Mouse (Mus musculus): ENCODE measurements around the gene Ppp2r1b. TPM values are rescaled to one million over a fixed set of nuclear protein-coding genes. Genes with fewer than 3 reads are reported as not detected.
A peak's percentile ranks its signal among the peaks of the same experiment; 100 is the strongest.

Ppp2r1b gene
- polyA plus RNA-seq, 1 experiment, result 56.4 TPM

GRCm38 (mm10) chr9:50849755-50850154, 4.7 kb downstream of the Ppp2r1b start:
- H3K4me3 ChIP-seq (ENCODE audit: low read depth, low read length), result no peak overlapping the region
- H3K27me3 ChIP-seq (ENCODE audit: control insufficient read depth, insufficient read depth, low read length, poor library complexity, severe bottlenecking), result no peaks in the 10 kb centered on the region
- H3K36me3 ChIP-seq (ENCODE audit: control insufficient read depth, insufficient read depth, low read length, poor library complexity, severe bottlenecking), result no peaks in the 10 kb centered on the region
- no peak overlapping the region for H3K9ac ChIP-seq (ENCODE audit: low read depth, poor library complexity, severe bottlenecking)
- H3K9me3 ChIP-seq (replicated peaks; ENCODE audit: control insufficient read depth, insufficient read depth, low read length, poor library complexity, severe bottlenecking), result no peaks in the 10 kb centered on the region
- peaks cover 2% of the 10 kb centered on the region for H3K4me1 ChIP-seq (ENCODE audit: control insufficient read depth, insufficient read depth, low read length)
- no peak overlapping the region for H3K27ac ChIP-seq (ENCODE audit: insufficient read depth, low read length)
- TF ChIP-seq POLR2A (IDR thresholded peaks at IDR 0.05; ENCODE audit: insufficient read depth, low read length) (no peak), EP300 (IDR thresholded peaks at IDR 0.05; ENCODE audit: insufficient read depth, low read depth, low read length) (no peak), CTCF (IDR thresholded peaks at IDR 0.05; ENCODE audit: low read depth, low read length) (no peak)

DNA sequence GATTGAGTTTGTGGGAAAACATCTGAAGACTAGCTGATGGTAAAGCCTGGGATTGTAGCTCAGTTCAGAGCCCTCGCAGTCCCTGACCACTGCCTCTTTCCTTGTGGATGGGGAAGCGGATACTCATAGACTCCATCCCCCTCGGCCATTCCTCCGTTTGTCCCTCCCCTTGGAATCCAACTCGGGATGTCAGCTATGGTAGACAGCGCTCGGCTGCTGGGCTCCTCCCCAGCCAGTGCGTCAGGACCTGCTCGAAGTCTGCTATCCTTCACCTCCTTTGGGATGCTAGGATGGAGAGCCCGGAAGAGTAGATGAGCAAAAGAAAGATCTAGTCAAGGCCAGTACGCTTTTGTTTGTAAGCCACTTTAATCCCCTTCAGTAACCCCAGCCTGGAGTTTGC, 5.2 kb downstream of the Ppp2r1b start:
- H3K9me3 ChIP-seq (replicated peaks; ENCODE audit: control insufficient read depth, insufficient read depth, low read length, poor library complexity, severe bottlenecking), result no peaks in the 10 kb centered on the region
- TF ChIP-seq POLR2A (IDR thresholded peaks at IDR 0.05; ENCODE audit: insufficient read depth, low read length) (no peak), CTCF (IDR thresholded peaks at IDR 0.05; ENCODE audit: low read depth, low read length) (no peak), EP300 (IDR thresholded peaks at IDR 0.05; ENCODE audit: insufficient read depth, low read depth, low read length) (no peak)
- H3K27ac ChIP-seq (ENCODE audit: insufficient read depth, low read length), result no peak overlapping the region
- H3K27me3 ChIP-seq (ENCODE audit: control insufficient read depth, insufficient read depth, low read length, poor library complexity, severe bottlenecking), result no peaks in the 10 kb centered on the region
- H3K4me1 ChIP-seq (ENCODE audit: control insufficient read depth, insufficient read depth, low read length), result peaks cover 2% of the 10 kb centered on the region
- H3K36me3 ChIP-seq (ENCODE audit: control insufficient read depth, insufficient read depth, low read length, poor library complexity, severe bottlenecking), result no peaks in the 10 kb centered on the region
- no peak overlapping the region for H3K4me3 ChIP-seq (ENCODE audit: low read depth, low read length)
- H3K9ac ChIP-seq (ENCODE audit: low read depth, poor library complexity, severe bottlenecking), result no peak overlapping the region

- TF ChIP-seq POLR2A (IDR thresholded peaks at IDR 0.05; ENCODE audit: insufficient read depth, low read length) (no peak), EP300 (IDR thresholded peaks at IDR 0.05; ENCODE audit: insufficient read depth, low read depth, low read length) (no peak), CTCF (IDR thresholded peaks at IDR 0.05; ENCODE audit: low read depth, low read length) (no peak)
- no peaks in the 10 kb centered on the region for H3K27me3 ChIP-seq (ENCODE audit: control insufficient read depth, insufficient read depth, low read length, poor library complexity, severe bottlenecking)
- no peak overlapping the region for H3K9ac ChIP-seq (ENCODE audit: low read depth, poor library complexity, severe bottlenecking)
- no peak overlapping the region for H3K4me3 ChIP-seq (ENCODE audit: low read depth, low read length)
- peaks cover 2% of the 10 kb centered on the region for H3K4me1 ChIP-seq (ENCODE audit: control insufficient read depth, insufficient read depth, low read length)
- no peaks in the 10 kb centered on the region for H3K9me3 ChIP-seq (replicated peaks; ENCODE audit: control insufficient read depth, insufficient read depth, low read length, poor library complexity, severe bottlenecking)
- H3K27ac ChIP-seq (ENCODE audit: insufficient read depth, low read length), result no peak overlapping the region
- no peaks in the 10 kb centered on the region for H3K36me3 ChIP-seq (ENCODE audit: control insufficient read depth, insufficient read depth, low read length, poor library complexity, severe bottlenecking)
These were observed 5.6 kb downstream of the Ppp2r1b start for GRCm38 (mm10) chr9:50850713-50851112.

DNA sequence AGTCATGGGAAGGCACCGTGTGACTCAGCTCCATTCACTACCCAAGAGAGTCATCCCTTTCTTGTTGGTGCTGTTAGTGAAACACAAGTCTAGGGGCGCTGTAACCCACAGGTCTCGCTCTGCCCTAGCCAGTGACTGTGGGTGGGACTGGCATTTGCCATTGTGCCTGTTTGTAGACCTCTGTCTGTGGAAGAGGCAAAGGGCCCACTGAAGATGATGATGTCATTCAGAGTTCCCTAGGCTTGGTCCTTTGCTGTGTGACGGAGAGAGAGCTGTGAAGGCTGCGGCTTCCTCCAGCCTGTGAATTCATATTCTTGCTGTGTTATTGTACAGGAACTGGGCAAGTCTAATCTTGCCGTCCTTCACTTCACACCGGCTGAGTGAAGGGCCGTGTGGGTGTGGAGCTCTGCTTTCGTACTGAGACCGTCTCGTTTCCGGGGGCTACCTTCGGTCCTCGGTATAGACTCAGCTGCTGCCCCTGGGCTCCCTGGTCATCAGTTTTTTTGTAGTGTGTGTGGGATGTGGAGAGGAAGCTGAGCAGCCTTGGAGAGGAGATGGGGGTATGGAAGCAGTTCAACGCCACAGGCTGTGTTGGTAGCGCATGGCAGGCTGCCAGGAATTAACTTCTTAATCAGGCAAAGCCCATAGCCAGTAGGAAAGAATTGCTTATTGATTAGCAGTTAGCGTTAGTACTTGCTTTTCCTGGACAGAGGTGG, 7.7 kb downstream of the Ppp2r1b start:
- no peak overlapping the region for H3K4me3 ChIP-seq (ENCODE audit: low read depth, low read length)
- no peaks in the 10 kb centered on the region for H3K36me3 ChIP-seq (ENCODE audit: control insufficient read depth, insufficient read depth, low read length, poor library complexity, severe bottlenecking)
- H3K9ac ChIP-seq (ENCODE audit: low read depth, poor library complexity, severe bottlenecking), result no peak overlapping the region
- H3K9me3 ChIP-seq (replicated peaks; ENCODE audit: control insufficient read depth, insufficient read depth, low read length, poor library complexity, severe bottlenecking), result no peaks in the 10 kb centered on the region
- no peak overlapping the region for H3K27ac ChIP-seq (ENCODE audit: insufficient read depth, low read length)
- H3K4me1 ChIP-seq (ENCODE audit: control insufficient read depth, insufficient read depth, low read length), result peaks cover 2% of the 10 kb centered on the region
- no peaks in the 10 kb centered on the region for H3K27me3 ChIP-seq (ENCODE audit: control insufficient read depth, insufficient read depth, low read length, poor library complexity, severe bottlenecking)
- TF ChIP-seq EP300 (IDR thresholded peaks at IDR 0.05; ENCODE audit: insufficient read depth, low read depth, low read length) (no peak), POLR2A (IDR thresholded peaks at IDR 0.05; ENCODE audit: insufficient read depth, low read length) (no peak), CTCF (IDR thresholded peaks at IDR 0.05; ENCODE audit: low read depth, low read length) (no peak)

GRCm38 (mm10) chr9:50854376-50854775, 9.3 kb downstream of the Ppp2r1b start:
- H3K4me3 ChIP-seq (ENCODE audit: low read depth, low read length), result no peak overlapping the region
- H3K9ac ChIP-seq (ENCODE audit: low read depth, poor library complexity, severe bottlenecking), result no peak overlapping the region
- H3K27me3 ChIP-seq (ENCODE audit: control insufficient read depth, insufficient read depth, low read length, poor library complexity, severe bottlenecking), result no peaks in the 10 kb centered on the region
- no peaks in the 10 kb centered on the region for H3K4me1 ChIP-seq (ENCODE audit: control insufficient read depth, insufficient read depth, low read length)
- peaks cover 6% of the 10 kb centered on the region for H3K36me3 ChIP-seq (ENCODE audit: control insufficient read depth, insufficient read depth, low read length, poor library complexity, severe bottlenecking)
- no peaks in the 10 kb centered on the region for H3K9me3 ChIP-seq (replicated peaks; ENCODE audit: control insufficient read depth, insufficient read depth, low read length, poor library complexity, severe bottlenecking)
- no peak for TF ChIP-seq EP300 (IDR thresholded peaks at IDR 0.05; ENCODE audit: insufficient read depth, low read depth, low read length)
- H3K27ac ChIP-seq (ENCODE audit: insufficient read depth, low read length), result 0 out of 2 replicates have a peak overlapping the region, but pooled peaks have one; percentile 2

DNA sequence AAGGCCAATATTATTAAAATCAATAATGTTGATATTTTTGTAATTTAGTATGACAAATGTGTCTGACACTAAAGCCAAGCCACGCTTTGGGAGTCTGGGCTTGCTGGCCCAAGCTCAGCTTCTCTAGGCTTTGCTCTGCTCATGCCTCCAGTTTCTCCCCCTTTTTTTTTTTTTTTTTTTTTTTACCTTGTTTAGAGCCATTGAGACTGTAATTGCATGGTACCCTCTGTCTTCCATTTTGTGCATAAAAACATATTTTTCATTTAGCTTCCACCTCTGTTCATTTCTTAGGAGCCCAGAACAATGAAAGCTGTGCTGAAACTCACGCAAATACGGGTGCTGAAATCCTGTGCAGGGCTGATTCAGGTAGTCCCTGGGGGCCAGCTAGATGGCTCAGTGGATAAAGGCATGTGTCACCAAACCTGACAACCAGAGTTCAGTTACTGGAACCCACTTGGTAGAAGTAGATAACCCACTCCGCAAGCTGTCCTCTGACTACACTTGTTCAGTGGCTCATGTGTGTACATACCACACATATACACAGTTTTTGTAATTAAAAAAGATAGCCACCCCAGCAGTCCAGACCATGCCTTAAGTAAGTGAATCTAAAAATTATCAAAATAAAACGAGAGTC, 10.1 kb downstream of the Ppp2r1b start:
- H3K4me1 ChIP-seq (ENCODE audit: control insufficient read depth, insufficient read depth, low read length), result no peaks in the 10 kb centered on the region
- TF ChIP-seq EP300 (IDR thresholded peaks at IDR 0.05; ENCODE audit: insufficient read depth, low read depth, low read length) (no peak), POLR2A (IDR thresholded peaks at IDR 0.05; ENCODE audit: insufficient read depth, low read length) (no peak), CTCF (IDR thresholded peaks at IDR 0.05; ENCODE audit: low read depth, low read length) (no peak)
- H3K27me3 ChIP-seq (ENCODE audit: control insufficient read depth, insufficient read depth, low read length, poor library complexity, severe bottlenecking), result no peaks in the 10 kb centered on the region
- no peak overlapping the region for H3K27ac ChIP-seq (ENCODE audit: insufficient read depth, low read length)
- no peaks in the 10 kb centered on the region for H3K9me3 ChIP-seq (replicated peaks; ENCODE audit: control insufficient read depth, insufficient read depth, low read length, poor library complexity, severe bottlenecking)
- peaks cover 15% of the 10 kb centered on the region for H3K36me3 ChIP-seq (ENCODE audit: control insufficient read depth, insufficient read depth, low read length, poor library complexity, severe bottlenecking)
- H3K4me3 ChIP-seq (ENCODE audit: low read depth, low read length), result no peak overlapping the region
- no peak overlapping the region for H3K9ac ChIP-seq (ENCODE audit: low read depth, poor library complexity, severe bottlenecking)

Data from ES-Bruce4 (cell line).